Mouse (Mus musculus): ENCODE data around the gene Dnmt3l.

- TF ChIP-seq CTCF (IDR thresholded peaks at IDR 0.05) (no peak), POLR2A (IDR thresholded peaks at IDR 0.05; ENCODE audit: insufficient read depth, low read depth, low read length) (no peak), EP300 (IDR thresholded peaks at IDR 0.05; ENCODE audit: insufficient read depth, low read depth, low read length) (no peak)
Observed at GRCm38 (mm10) chr10:78004479-78005100, 37.2 kb upstream of the Dnmt3l start.
